Mouse (Mus musculus) olfactory bulb, adult 2 months (tissue): Measurements from ENCODE around the gene Gm11011. TPM values are rescaled to one million over a fixed set of nuclear protein-coding genes. Genes with fewer than 3 reads are reported as not detected.

ENCODE experiments used
- H3K27ac ChIP-seq: fragments of 200-500 bp; 2 replicates; pipeline ENCODE4 v1.5.1; 2012; ENCODE audit warnings: low read depth, low read length; ENCODE audit not compliant: insufficient read depth
- H3K4me1 ChIP-seq: fragments of 200-500 bp; 2 replicates; pipeline ENCODE4 v1.6.1; 2012; ENCODE audit warnings: low read length; ENCODE audit not compliant: control insufficient read depth, insufficient read depth
- H3K4me3 ChIP-seq: fragments of 200-500 bp; 2 replicates; pipeline ENCODE4 v1.5.1; 2012; ENCODE audit warnings: mild to moderate bottlenecking, low read depth, low read length, moderate library complexity; ENCODE audit not compliant: insufficient read depth
- CTCF ChIP-seq: fragments of 200-500 bp; IDR thresholded peaks from 2 replicates; pipeline ENCODE4 v1.5.1; 2012; ENCODE audit warnings: low read depth, mild to moderate bottlenecking, low read length, moderate library complexity; ENCODE audit not compliant: insufficient read depth
- POLR2A ChIP-seq: fragments of 200-500 bp; IDR thresholded peaks from 2 replicates; pipeline ENCODE4 v1.6.1; 2012; ENCODE audit warnings: mild to moderate bottlenecking, low read depth, low read length, moderate library complexity; ENCODE audit not compliant: insufficient read depth
- WGBS: fragments of 180-500 bp; shearing (Covaris S2); methylation state at CpG from one replicate; pipeline ENCODE4 v1.1.7; 2018; 5-methylcytosine and 5-hydroxymethylcytosine counted together
- polyA plus RNA-seq: library from polyadenylated mRNA; stranded (reverse); fragments of >200 nt; gene quantifications from 2 replicates; pipeline ENCODE4 v1.2.4, GENCODE M21; 2012; ENCODE audit warnings: low replicate concordance; ENCODE audit not compliant: missing spikeins, insufficient read depth, insufficient read length

The Gm11011 gene
- polyA plus RNA-seq, 1 experiment = not detected

DNA sequence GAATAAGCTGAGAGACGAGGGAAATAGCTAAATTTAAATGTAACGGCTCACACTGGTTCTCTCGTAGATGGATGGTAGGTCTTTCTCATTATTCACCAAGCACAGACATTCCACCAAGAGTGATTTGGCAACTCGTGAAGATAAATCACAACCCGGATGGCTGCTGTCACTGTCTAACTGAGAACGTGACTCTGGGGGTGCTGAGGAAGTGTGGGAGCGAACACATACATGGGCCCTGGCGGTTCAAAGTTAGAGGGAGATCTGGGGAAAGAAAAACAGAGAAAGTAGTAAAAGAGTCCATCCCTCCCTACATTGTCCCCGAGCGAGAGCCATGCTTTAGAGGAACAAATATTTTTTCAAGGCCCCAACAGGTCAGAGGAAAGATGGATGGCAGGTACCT, 17.5 kb downstream of the Gm11011 start:
- no peaks in the 10 kb centered on the region for H3K4me1 ChIP-seq
- TF ChIP-seq CTCF (no peak), POLR2A (no peak)
- H3K4me3 ChIP-seq = no peak overlapping the region
- H3K27ac ChIP-seq = no peak overlapping the region
- WGBS = 95% methylated on average over 10 of the region's 10 CpGs

DNA sequence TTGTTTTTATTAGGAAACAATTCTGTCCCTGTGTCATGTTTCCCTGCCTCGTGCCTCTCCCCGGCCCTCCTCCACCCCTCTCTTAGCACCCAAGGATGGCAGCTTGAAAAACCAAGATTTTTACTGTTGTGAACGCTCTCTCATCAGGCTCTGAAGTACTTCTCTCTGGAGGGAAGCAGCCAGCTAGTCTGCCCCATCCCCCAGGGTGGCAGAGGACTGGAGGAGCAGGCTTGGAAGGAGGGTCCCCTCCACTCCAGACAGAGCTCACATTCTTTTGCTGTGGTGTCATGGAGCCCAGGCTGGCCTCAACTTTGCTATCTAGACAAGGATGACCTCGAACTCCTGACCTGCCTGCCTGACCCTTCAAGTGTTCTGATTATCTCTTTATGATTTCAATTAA, 21.4 kb downstream of the Gm11011 start:
- no peaks in the 10 kb centered on the region for H3K4me1 ChIP-seq
- no peak overlapping the region for H3K27ac ChIP-seq
- TF ChIP-seq CTCF (no peak), POLR2A (no peak)
- 68% methylated on average over 4 of the region's 4 CpGs for WGBS
- H3K4me3 ChIP-seq = no peak overlapping the region

DNA sequence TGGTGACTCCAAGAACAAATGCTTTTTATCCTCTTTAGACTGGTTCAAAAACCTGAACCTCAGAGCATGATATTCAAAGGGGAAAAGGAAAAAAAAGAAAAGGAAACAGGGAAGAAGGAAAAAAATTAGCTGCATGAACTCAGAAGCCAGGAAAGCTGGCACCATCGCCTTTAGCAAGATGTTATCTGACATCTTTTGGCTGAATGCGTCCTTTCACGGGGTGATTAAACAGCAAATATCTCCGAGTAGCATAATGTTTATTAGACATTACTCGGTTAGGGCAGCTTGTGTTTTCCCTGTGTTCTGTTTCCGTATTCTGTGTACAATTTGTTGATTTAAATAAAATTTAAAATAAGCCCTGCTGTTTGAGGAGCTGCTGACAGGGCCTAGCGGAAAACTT, 21.8 kb downstream of the Gm11011 start:
- no peak overlapping the region for H3K4me3 ChIP-seq
- H3K4me1 ChIP-seq = no peaks in the 10 kb centered on the region
- H3K27ac ChIP-seq = no peak overlapping the region
- 63% methylated on average over 7 of the region's 7 CpGs for WGBS
- TF ChIP-seq POLR2A = no peak
- no peak for TF ChIP-seq CTCF

GRCm38 (mm10) chr2:169545674-169546073, 41.9 kb downstream of the Gm11011 start:
- no peaks in the 10 kb centered on the region for H3K4me1 ChIP-seq
- WGBS = 96% methylated on average over 7 of the region's 7 CpGs
- H3K4me3 ChIP-seq = no peak overlapping the region
- TF ChIP-seq POLR2A = no peak
- no peak for TF ChIP-seq CTCF
- H3K27ac ChIP-seq = no peak overlapping the region

DNA sequence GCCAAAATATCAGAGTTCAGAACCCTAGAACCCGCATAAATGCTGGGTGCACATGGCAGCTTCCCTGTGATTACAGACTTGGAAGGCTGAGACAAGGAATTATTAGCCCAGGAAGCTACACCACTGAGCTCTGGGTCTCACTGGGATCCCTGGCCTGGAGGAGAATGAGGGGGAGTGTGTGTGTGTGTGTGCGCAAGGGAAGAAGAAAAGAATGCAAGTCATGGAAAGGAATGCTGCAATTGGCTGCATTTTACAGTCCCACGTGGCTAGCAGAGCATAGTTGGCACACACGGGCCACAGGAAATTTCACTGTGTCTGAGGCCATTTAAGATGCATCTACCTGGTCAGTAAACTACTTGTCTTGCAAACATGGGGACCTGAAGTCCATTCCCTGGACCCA, 48.6 kb downstream of the Gm11011 start:
- Histone ChIP-seq H3K27ac (no peak overlapping the region), H3K4me3 (no peak overlapping the region), H3K4me1 (no peaks in the 10 kb centered on the region)
- TF ChIP-seq CTCF = no peak
- TF ChIP-seq POLR2A = no peak
- 60% methylated on average over 4 of the region's 4 CpGs for WGBS

Other genes starting within 250 kb of the Gm11011 start
- not detected in 2 replicates for gene Tshz2, start 45.3 kb upstream of the Gm11011 start, polyA plus RNA-seq